Mouse (Mus musculus) midbrain, embryonic 16.5 days (tissue): ENCODE results near the gene Tbk1. TPM values are rescaled to one million over a fixed set of nuclear protein-coding genes. Genes with fewer than 3 reads are reported as not detected.

Source experiments
- ATAC-seq: fragments of 200-750 bp; cut with Nextera tagmentation; 2 replicates; pipeline ENCODE4 v1.8.0; 2017; ENCODE audit warnings: moderate TSS enrichment
- H3K27ac ChIP-seq: fragments of 300-500 bp; sonication (generic); 2 replicates; pipeline ENCODE4 v1.5.1; 2014; ENCODE audit warnings: mild to moderate bottlenecking, low read length, mixed read lengths
- H3K27me3 ChIP-seq: fragments of 300-500 bp; sonication (generic); 2 replicates; pipeline ENCODE4 v1.6.1; 2014; ENCODE audit warnings: low read depth, low read length, mixed read lengths; ENCODE audit not compliant: control insufficient read depth, insufficient read depth
- H3K36me3 ChIP-seq: fragments of 300-500 bp; sonication (generic); 2 replicates; pipeline ENCODE4 v1.6.1; 2014; ENCODE audit warnings: mild to moderate bottlenecking, low read length, moderate library complexity, mixed read lengths; ENCODE audit not compliant: control insufficient read depth, insufficient read depth
- H3K4me1 ChIP-seq: fragments of 300-500 bp; sonication (generic); 2 replicates; pipeline ENCODE4 v1.6.1; 2014; ENCODE audit warnings: mild to moderate bottlenecking, low read length, mixed read lengths; ENCODE audit not compliant: control insufficient read depth, insufficient read depth
- H3K4me2 ChIP-seq: fragments of 300-500 bp; sonication (generic); 2 replicates; pipeline ENCODE4 v1.6.1; 2014; ENCODE audit warnings: mild to moderate bottlenecking, low read length, mixed read lengths
- H3K4me3 ChIP-seq: fragments of 300-500 bp; sonication (generic); 2 replicates; pipeline ENCODE4 v1.5.1; 2014; ENCODE audit warnings: low read depth, mild to moderate bottlenecking, low read length, moderate library complexity, mixed read lengths
- H3K9ac ChIP-seq: fragments of 300-500 bp; sonication (generic); 2 replicates; pipeline ENCODE4 v1.6.1; 2014; ENCODE audit warnings: low read depth, low read length, mixed read lengths
- H3K9me3 ChIP-seq: fragments of 300-500 bp; sonication (generic); replicated peaks from 2 replicates; pipeline ENCODE4 v1.6.1; 2014; ENCODE audit warnings: mild to moderate bottlenecking, low read length, mixed read lengths; ENCODE audit not compliant: control insufficient read depth, poor library complexity, severe bottlenecking
- WGBS: fragments of 180-500 bp; shearing (Covaris S2); extraction: QIAGEN DNeasy Blood & Tissue Kit; methylation state at CpG from one replicate; pipeline ENCODE4 v1.1.7; 2014; 5-methylcytosine and 5-hydroxymethylcytosine counted together
- polyA plus RNA-seq: library from polyadenylated mRNA; unstranded; fragments of >200 nt; fragmentation: Nextera tagmentation; extraction: Ambion mirVana; gene quantifications from 2 replicates; pipeline ENCODE4 v1.2.1, GENCODE M21; 2015

Tbk1 gene
- polyA plus RNA-seq, 1 experiment from 2014 or later, result 35.9 TPM

DNA sequence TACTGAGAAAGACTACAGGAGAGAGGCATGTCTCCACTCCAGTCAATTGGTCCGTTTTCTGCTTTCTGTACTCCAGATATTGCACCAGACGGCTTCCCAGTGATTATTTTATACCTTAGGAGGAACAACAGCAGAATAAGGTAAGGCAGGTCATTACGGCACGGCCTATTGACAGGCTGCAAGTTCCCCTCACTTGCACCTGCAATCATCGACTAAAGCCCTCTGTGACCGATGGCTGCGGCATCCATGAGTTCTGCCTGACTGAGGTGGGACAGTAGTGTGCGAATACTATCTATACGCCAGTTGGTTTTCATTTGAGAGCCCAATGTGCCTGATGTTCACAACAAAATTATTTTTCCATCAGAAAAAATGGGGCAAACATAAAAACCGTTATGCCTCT, 18.6 kb downstream of the Tbk1 start:
- WGBS, result 92% methylated on average over 10 of the region's 10 CpGs
- Histone ChIP-seq H3K27me3 (no peaks in the 10 kb centered on the region), H3K36me3 (peaks cover 18% of the 10 kb centered on the region), H3K9ac (no peak overlapping the region), H3K4me1 (peaks cover 18% of the 10 kb centered on the region), H3K27ac (no peak overlapping the region), H3K4me2 (no peak overlapping the region), H3K4me3 (no peak overlapping the region), H3K9me3 (no peaks in the 10 kb centered on the region; the same call in 1 of the 2 replicates)
- no peak for ATAC-seq

DNA sequence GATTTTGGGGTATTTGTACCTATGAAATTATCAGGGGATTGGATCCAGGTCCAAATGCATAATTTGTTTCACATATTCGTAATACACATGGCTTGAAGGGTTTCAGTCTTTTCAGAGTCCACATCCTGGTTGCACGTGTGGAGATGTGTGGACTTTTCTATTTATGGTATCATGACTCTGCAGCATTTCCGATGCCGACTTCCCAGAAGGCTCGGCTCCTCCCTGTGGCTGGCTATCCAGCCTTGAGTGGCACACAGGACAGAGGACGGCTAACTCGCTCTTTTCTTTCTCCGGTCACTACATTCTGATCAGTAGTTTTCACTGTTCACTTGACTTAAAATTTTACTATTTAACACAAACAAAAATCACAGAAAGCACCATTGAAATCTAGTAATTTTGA, 22.1 kb downstream of the Tbk1 start:
- ATAC-seq, result no peak

DNA sequence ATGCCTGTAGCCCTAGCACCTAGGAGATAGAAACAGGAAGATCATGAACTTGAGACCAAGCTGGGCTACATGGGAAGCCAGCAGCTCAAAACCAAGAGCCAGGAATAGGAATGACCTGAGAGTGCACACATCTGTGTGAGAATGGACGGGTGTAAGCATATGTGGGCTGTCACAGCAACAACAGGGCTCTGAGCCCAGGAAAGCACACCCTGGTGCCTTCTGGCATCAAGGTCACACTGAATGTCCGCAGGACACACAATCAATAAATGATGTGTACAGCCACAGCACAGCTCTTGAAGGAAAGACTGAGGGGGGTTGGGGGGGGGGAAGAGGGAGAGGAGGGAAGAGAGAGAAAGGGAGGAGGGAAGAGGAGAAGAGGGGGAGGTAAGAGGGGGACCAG, 28.4 kb downstream of the Tbk1 start:
- WGBS, result 75% methylated on average over 2 of the region's 2 CpGs
- H3K4me2 ChIP-seq, result no peak overlapping the region

More for the DNA sequence above, 22.1 kb downstream of the Tbk1 start:
- no peak overlapping the region for H3K9ac ChIP-seq
- H3K4me2 ChIP-seq, result no peak overlapping the region
- no peaks in the 10 kb centered on the region for H3K27me3 ChIP-seq
- WGBS, result 86% methylated on average over 8 of the region's 8 CpGs
- peaks cover 10% of the 10 kb centered on the region; the same call in 1 of the 2 replicates for H3K4me1 ChIP-seq
- peaks cover 21% of the 10 kb centered on the region for H3K36me3 ChIP-seq
- H3K27ac ChIP-seq, result no peak overlapping the region
- H3K4me3 ChIP-seq, result no peak overlapping the region
- no peaks in the 10 kb centered on the region for H3K9me3 ChIP-seq

DNA sequence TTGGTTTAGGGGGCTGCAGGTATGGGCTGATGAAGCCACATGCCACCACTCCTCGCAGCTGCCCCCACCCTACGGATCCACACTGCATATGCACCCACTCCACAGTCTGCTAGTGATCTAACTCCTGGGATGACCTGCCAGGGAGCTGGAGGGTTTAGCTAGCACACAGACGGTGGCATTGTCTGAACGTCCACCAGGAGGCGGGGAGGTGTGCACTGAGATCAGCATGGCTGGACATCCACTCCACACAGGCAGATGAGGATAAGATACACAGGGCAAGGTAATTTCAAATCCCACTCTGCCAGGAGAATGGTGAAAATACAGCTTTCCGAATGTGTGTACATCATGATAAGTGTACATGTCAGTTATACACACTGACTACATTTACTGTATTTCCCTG, 30.3 kb downstream of the Tbk1 start:
- 73% methylated on average over 6 of the region's 6 CpGs for WGBS
- Histone ChIP-seq H3K4me3 (no peak overlapping the region), H3K4me2 (no peak overlapping the region), H3K9me3 (no peaks in the 10 kb centered on the region), H3K27ac (no peak overlapping the region), H3K9ac (no peak overlapping the region), H3K4me1 (no peaks in the 10 kb centered on the region), H3K36me3 (peaks cover 40% of the 10 kb centered on the region), H3K27me3 (no peaks in the 10 kb centered on the region)
- no peak for ATAC-seq

More for the DNA sequence above, 28.4 kb downstream of the Tbk1 start:
- Histone ChIP-seq H3K27ac (no peak overlapping the region), H3K36me3 (peaks cover 33% of the 10 kb centered on the region), H3K9ac (no peak overlapping the region), H3K4me3 (no peak overlapping the region), H3K9me3 (no peaks in the 10 kb centered on the region), H3K27me3 (no peaks in the 10 kb centered on the region), H3K4me1 (no peaks in the 10 kb centered on the region)
- ATAC-seq, result no peak

DNA sequence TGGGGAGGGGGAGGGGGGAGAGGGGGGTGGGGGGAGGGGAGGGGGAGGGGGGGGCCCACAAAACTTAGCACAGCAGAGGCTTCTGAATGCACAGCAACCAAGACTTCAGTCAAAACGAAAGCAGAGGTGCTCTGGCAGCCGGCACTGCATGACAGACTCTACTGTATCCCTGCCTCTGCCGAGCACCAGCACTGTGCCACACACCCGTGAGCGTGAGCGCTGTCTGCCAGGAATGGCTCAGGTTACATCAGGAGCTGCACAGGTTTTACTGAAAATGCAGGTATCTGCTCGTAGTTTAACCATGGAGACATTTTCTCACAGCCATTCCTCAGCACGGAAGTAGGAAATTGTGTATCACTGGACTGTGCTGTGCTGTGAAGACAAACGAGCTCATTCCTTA, 36.3 kb downstream of the Tbk1 start:
- Histone ChIP-seq H3K27me3 (no peaks in the 10 kb centered on the region), H3K27ac (no peak overlapping the region), H3K9me3 (no peaks in the 10 kb centered on the region), H3K4me3 (no peak overlapping the region), H3K4me1 (no peaks in the 10 kb centered on the region), H3K4me2 (no peak overlapping the region), H3K36me3 (peaks cover 40% of the 10 kb centered on the region), H3K9ac (no peak overlapping the region)
- 91% methylated on average over 9 of the region's 9 CpGs for WGBS
- ATAC-seq, result no peak

DNA sequence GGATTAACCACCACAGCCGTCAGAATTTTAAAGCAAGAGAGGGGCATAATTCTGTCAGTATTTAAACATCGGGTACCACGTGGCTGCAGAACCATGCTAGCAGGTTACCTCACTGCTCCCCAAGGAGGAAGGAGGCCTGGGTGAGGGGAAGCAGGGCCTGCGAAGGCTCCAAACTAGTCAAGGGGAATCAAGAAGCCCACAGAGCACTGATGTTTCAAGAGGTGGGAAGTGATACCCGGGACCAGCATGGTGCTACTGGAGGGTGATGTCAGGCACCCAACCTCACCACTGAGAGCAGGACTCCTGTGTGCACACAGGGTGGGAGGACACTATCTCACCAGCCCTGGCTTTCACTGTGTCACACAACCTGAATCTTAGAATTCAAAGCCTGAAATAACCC, 36.9 kb downstream of the Tbk1 start:
- no peak overlapping the region for H3K4me2 ChIP-seq
- peaks cover 38% of the 10 kb centered on the region for H3K36me3 ChIP-seq
- H3K9ac ChIP-seq, result no peak overlapping the region
- no peak for ATAC-seq
- H3K4me1 ChIP-seq, result no peaks in the 10 kb centered on the region
- no peak overlapping the region for H3K27ac ChIP-seq
- 91% methylated on average over 5 of the region's 5 CpGs for WGBS
- H3K27me3 ChIP-seq, result no peaks in the 10 kb centered on the region
- no peaks in the 10 kb centered on the region for H3K9me3 ChIP-seq
- no peak overlapping the region for H3K4me3 ChIP-seq

DNA sequence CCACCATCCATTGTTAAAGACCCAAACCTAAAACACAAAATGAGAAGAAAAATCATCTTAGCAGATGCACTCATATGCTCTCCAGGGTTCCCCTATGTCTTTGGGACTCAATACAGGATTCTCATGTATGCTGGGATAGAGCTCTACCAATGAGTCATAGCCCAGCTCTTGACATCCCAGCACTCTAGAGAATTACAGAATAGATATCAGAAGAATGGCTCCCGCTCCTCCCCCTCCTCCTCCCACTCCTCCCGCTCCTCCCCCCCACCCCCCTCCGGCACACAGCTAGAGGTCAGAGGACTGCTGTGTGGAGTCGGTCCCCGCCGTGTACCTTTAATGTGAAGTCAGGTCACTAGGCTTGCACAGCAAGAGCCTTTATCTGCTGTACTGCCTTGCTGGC, 39.4 kb downstream of the Tbk1 start:
- ATAC-seq, result no peak
- Histone ChIP-seq H3K4me2 (no peak overlapping the region), H3K4me1 (no peaks in the 10 kb centered on the region), H3K4me3 (no peak overlapping the region), H3K9me3 (no peaks in the 10 kb centered on the region), H3K9ac (no peak overlapping the region), H3K27ac (no peak overlapping the region), H3K36me3 (peaks cover 21% of the 10 kb centered on the region), H3K27me3 (no peaks in the 10 kb centered on the region)
- WGBS, result 78% methylated on average over 6 of the region's 6 CpGs

DNA sequence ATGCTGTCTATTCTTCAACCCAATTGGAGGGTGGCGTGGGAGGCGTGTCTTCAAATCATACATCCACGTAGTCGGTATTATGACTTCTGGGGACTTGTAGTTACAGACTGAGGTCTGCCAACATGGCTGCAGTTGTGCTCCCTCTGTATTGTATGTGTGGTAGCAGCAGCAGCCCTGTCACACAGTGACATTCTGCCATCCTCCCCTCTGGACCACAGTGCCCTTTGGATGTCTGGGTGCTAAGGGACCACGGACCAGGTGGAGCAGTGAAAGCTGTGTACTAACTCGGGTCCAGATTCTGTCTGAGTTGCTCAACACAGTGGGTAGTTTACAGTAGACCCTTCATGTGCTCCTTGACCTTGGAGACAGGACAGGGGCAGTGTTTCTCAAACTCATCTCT, 43.0 kb downstream of the Tbk1 start:
- no peaks in the 10 kb centered on the region for H3K4me1 ChIP-seq
- 94% methylated on average over 6 of the region's 6 CpGs for WGBS
- no peak overlapping the region for H3K4me3 ChIP-seq
- no peaks in the 10 kb centered on the region for H3K27me3 ChIP-seq
- no peak for ATAC-seq
- H3K9me3 ChIP-seq, result no peaks in the 10 kb centered on the region
- H3K27ac ChIP-seq, result no peak overlapping the region
- H3K36me3 ChIP-seq, result peaks cover 6% of the 10 kb centered on the region; the same call in 1 of the 2 replicates
- H3K9ac ChIP-seq, result no peak overlapping the region
- H3K4me2 ChIP-seq, result no peak overlapping the region

DNA sequence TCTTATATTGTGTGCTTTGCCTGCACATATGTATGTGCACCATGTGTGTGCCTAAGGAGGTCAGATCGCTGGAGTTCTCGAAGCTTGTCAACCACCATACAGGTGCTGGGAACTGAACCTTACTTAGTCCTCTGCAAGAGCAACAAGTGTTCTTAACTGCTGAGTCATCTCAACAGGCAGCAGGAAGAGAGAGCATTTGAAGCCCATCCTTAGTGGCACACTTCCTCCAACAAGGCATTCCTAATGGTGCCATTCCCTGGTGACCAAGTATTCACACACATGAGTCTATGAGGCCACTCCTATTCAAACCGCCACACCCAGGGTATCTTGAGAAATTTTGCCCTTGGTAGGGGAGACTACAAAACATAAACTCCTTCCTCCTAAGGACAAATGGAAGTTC, 44.4 kb downstream of the Tbk1 start:
- H3K27me3 ChIP-seq, result no peaks in the 10 kb centered on the region
- H3K27ac ChIP-seq, result no peak overlapping the region
- no peak overlapping the region for H3K9ac ChIP-seq
- peaks cover 6% of the 10 kb centered on the region; the same call in 1 of the 2 replicates for H3K36me3 ChIP-seq
- 97% methylated on average over 3 of the region's 3 CpGs for WGBS
- no peaks in the 10 kb centered on the region for H3K4me1 ChIP-seq
- H3K9me3 ChIP-seq, result no peaks in the 10 kb centered on the region
- no peak overlapping the region for H3K4me3 ChIP-seq
- H3K4me2 ChIP-seq, result no peak overlapping the region
- no peak for ATAC-seq
